Comparison of ENCODE assay signal across 22 mouse cellular contexts in the genomic region with DNA sequence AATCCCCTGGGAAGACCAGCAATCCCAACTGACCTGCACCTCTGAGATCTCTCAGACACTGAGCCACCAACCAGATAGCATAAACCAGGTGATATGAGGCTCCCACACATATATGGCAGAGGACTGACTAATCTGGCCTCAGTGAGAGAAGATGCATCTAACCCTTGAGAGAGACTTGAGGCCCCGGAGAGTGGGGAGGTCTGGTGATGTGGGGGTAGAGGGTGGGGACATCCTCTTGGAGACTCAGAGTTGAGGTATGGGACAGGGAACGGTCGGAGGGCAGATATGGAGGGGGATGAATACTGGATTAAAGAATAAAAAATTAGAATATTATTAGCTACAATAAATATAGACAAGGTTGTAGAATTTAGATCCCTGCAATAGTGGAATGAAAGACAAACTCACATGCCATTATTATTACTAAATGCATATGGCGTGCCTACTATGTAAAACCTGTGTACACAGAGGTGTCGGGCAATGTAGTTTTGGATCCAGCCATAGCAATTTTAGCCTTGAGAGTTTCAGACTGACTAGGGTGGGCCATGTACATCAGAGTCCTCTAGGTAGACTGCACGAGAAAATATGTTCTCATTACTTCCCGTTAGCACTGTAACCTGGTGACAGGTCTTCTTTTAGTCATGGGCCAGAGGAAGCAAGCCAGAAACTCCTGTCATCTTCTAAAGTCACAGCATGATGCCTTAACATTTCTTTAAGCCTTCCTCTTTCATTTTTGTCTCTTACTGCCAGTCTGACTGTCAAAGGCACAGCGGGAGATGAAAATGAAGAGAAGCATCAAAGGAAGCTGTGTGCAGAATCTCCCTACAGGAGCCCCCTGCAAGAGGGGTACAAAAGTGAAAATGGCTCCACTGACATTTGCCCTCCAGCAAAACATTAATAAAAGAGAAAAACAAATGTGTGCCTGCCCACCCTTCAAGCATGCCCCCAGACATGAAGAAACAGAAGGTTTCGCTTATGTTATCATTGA.
A peak's percentile ranks its signal among the peaks of the same experiment; 100 is the strongest.
DNase-seq lines count a peak whose midpoint lies in the region; ATAC-seq and TF ChIP-seq lines count a peak whose summit lies in the region.
"Had no signal": no experiment of that assay in that cellular context is flagged by ENCODE, and none has a peak within 500 bp of the region (broad histone marks: within the 10 kb centered on the region; RNA-seq: fewer than 3 reads in every experiment).

No protein-coding gene starts in this region.

- H3K4me3 ChIP-seq in cerebellum, adult 2 months (replicated peaks; ENCODE audit: insufficient read depth, low read depth, low read length), result no peak overlapping the region
- H3K4me3 ChIP-seq in midbrain, embryonic 12.5 days, result no peak overlapping the region
- no peak overlapping the region for H3K4me3 ChIP-seq in liver, embryonic 12.5 days
- H3K4me3 ChIP-seq: heart, embryonic 15.5 days; limb, embryonic 13.5 days; liver, embryonic 15.5 days; stomach, embryonic 15.5 days had no signal

- peak; percentile 73 for ATAC-seq in midbrain, embryonic 12.5 days (ENCODE audit: low FRiP score, low read depth)
- ATAC-seq in liver, embryonic 12.5 days, result no peak
- ATAC-seq: CD4-positive, CD25-positive, alpha-beta regulatory T cell, adult 4 months; lung, postnatal 0 days had no signal

- intact Hi-C loops in left cerebral cortex, postnatal 4 days (cut with DNase I), result no loop called here

- no peaks in the 10 kb centered on the region for H3K27me3 ChIP-seq in cerebellum, adult 2 months (ENCODE audit: control insufficient read depth, insufficient read depth, low read length)
- no peaks in the 10 kb centered on the region for H3K27me3 ChIP-seq in midbrain, embryonic 12.5 days
- no peaks in the 10 kb centered on the region for H3K27me3 ChIP-seq in liver, embryonic 12.5 days (replicated peaks)
- H3K27me3 ChIP-seq: heart, embryonic 15.5 days; limb, embryonic 13.5 days; liver, embryonic 15.5 days; stomach, embryonic 15.5 days had no signal

- 58% methylated on average over 9 of the region's 9 CpGs for whole genome bisulfite sequencing in cerebellum, adult 2 months
- 68% methylated on average over 9 of the region's 9 CpGs for WGBS in midbrain, embryonic 12.5 days
- WGBS in liver, embryonic 12.5 days (ENCODE audit: insufficient replicate concordance), result 77% methylated on average over 9 of the region's 9 CpGs

- no peak for TF ChIP-seq CTCF in cerebellum, adult 2 months (IDR thresholded peaks at IDR 0.05; ENCODE audit: borderline replicate concordance, insufficient read depth, low read depth, low read length)

- no peak for TF ChIP-seq POLR2A in cerebellum, adult 2 months (IDR thresholded peaks at IDR 0.05; ENCODE audit: borderline replicate concordance, insufficient read depth, low read length)

- no peak overlapping the region for H3K27ac ChIP-seq in cerebellum, adult 2 months (ENCODE audit: insufficient read depth, low read length)
- no peak overlapping the region for H3K27ac ChIP-seq in midbrain, embryonic 12.5 days (replicated peaks)
- no peak overlapping the region for H3K27ac ChIP-seq in liver, embryonic 12.5 days
- H3K27ac ChIP-seq: heart, embryonic 15.5 days; limb, embryonic 13.5 days; liver, embryonic 15.5 days; stomach, embryonic 15.5 days had no signal

- no peak overlapping the region for H3K9ac ChIP-seq in midbrain, embryonic 12.5 days (replicated peaks)
- no peak overlapping the region for H3K9ac ChIP-seq in liver, embryonic 12.5 days
- H3K9ac ChIP-seq: heart, embryonic 15.5 days; limb, embryonic 13.5 days; liver, embryonic 15.5 days; stomach, embryonic 15.5 days had no signal

- H3K4me1 ChIP-seq in cerebellum, adult 2 months (ENCODE audit: control insufficient read depth, insufficient read depth, low read length), result no peaks in the 10 kb centered on the region
- H3K4me1 ChIP-seq in midbrain, embryonic 12.5 days, result no peaks in the 10 kb centered on the region
- no peaks in the 10 kb centered on the region for H3K4me1 ChIP-seq in liver, embryonic 12.5 days
- H3K4me1 ChIP-seq: heart, embryonic 15.5 days; limb, embryonic 13.5 days; liver, embryonic 15.5 days; stomach, embryonic 15.5 days had no signal

- no peaks in the 10 kb centered on the region for H3K9me3 ChIP-seq in midbrain, embryonic 12.5 days
- H3K9me3 ChIP-seq in liver, embryonic 12.5 days (replicated peaks), result no peaks in the 10 kb centered on the region
- H3K9me3 ChIP-seq: G1E; heart, embryonic 15.5 days; limb, embryonic 13.5 days; liver, embryonic 15.5 days; stomach, embryonic 15.5 days had no signal

- no peak overlapping the region for H3K4me2 ChIP-seq in midbrain, embryonic 12.5 days (replicated peaks)
- no peak overlapping the region for H3K4me2 ChIP-seq in liver, embryonic 12.5 days
- H3K4me2 ChIP-seq: heart, embryonic 15.5 days; limb, embryonic 13.5 days; liver, embryonic 15.5 days; stomach, embryonic 15.5 days had no signal

- DNase-seq in cerebellum, postnatal 10 days, result peak; percentile 9 to 10
- DNase-seq in cerebellum, adult 2 months, result no peak
- peak; percentile 13 for DNase-seq in retina, embryonic 14.5 days (ENCODE audit: low spot score)
- no peak for DNase-seq in retina, postnatal 1 day
- no peak for DNase-seq in heart, adult 8-10 months (ENCODE audit: low spot score)
- DNase-seq in left cerebral cortex, postnatal 4 days, result no peak
- DNase-seq: adrenal gland, adult 2 months; cerebellum, adult 11 months; gastrocnemius, postnatal 10 days; heart, adult 18-20 months; kidney, adult 2 months; kidney, postnatal 14 days; right cerebral cortex, postnatal 14 days had no signal

- H3K36me3 ChIP-seq in midbrain, embryonic 12.5 days, result no peaks in the 10 kb centered on the region
- no peaks in the 10 kb centered on the region for H3K36me3 ChIP-seq in liver, embryonic 12.5 days
- H3K36me3 ChIP-seq: G1E; heart, embryonic 15.5 days; limb, embryonic 13.5 days; liver, embryonic 15.5 days; stomach, embryonic 15.5 days had no signal

Comparison
In these comparisons a context has a peak if more than half of its experiments do, and no peak if none do; other contexts are left out.
1. DNase-seq: peak in cerebellum, postnatal 10 days (2 of 2) and retina, embryonic 14.5 days (single experiment); none in cerebellum, adult 2 months (0 of 2), retina, postnatal 1 day (single experiment), heart, adult 8-10 months (single experiment) and left cerebral cortex, postnatal 4 days (single experiment).